8 mouse cellular contexts compared by ENCODE assay signal in genomic region chr15:99393386-99394252, GRCm38 (mm10). TPM values are rescaled to one million over a fixed set of nuclear protein-coding genes. Genes with fewer than 3 reads are reported as not detected.
DNase-seq lines count a peak whose midpoint lies in the region; ATAC-seq and TF ChIP-seq lines count a peak whose summit lies in the region.

No protein-coding gene starts in this region.

- peaks cover 6% of the 10 kb centered on the region for H3K79me2 ChIP-seq in heart, adult 2 months (replicated peaks; ENCODE audit: control insufficient read depth, insufficient read depth, low read length)

- H3K27me3 ChIP-seq in heart, adult 2 months (ENCODE audit: control insufficient read depth, insufficient read depth, low read length) = no peaks in the 10 kb centered on the region
- no peaks in the 10 kb centered on the region for H3K27me3 ChIP-seq in lung, embryonic 15.5 days

- intact Hi-C loops in left cerebral cortex, adult 2 months (cut with DNase I) = no loop called here
- intact Hi-C loops in left cerebral cortex, postnatal 36 days (cut with DNase I) = no loop called here
- intact Hi-C loops in heart, adult 2 months (cut with DNase I) = no loop called here

- H3K9me3 ChIP-seq in lung, embryonic 15.5 days = no peaks in the 10 kb centered on the region

- H3K27ac ChIP-seq in left cerebral cortex, adult 2 months = peak overlapping the region; percentile 95
- H3K27ac ChIP-seq in heart, adult 2 months = peak overlapping the region; percentile 98
- H3K27ac ChIP-seq in lung, embryonic 15.5 days = peak overlapping the region; percentile 95
- H3K27ac ChIP-seq in olfactory bulb, adult 2 months (ENCODE audit: insufficient read depth, low read depth, low read length) = peak overlapping the region; percentile 85

- H3K4me3 ChIP-seq in left cerebral cortex, adult 2 months = peak overlapping the region; percentile 87
- peak overlapping the region; percentile 93 for H3K4me3 ChIP-seq in heart, adult 2 months
- H3K4me3 ChIP-seq in lung, embryonic 15.5 days = peak overlapping the region; percentile 73
- peak overlapping the region; percentile 90 for H3K4me3 ChIP-seq in olfactory bulb, adult 2 months (ENCODE audit: insufficient read depth, low read depth, low read length)

- peak overlapping the region; percentile 85 for H3K4me2 ChIP-seq in lung, embryonic 15.5 days

- TF ChIP-seq POLR2A in heart, adult 2 months (IDR thresholded peaks at IDR 0.05; ENCODE audit: insufficient read depth, low read depth, low read length) = no peak
- TF ChIP-seq POLR2A in olfactory bulb, adult 2 months (IDR thresholded peaks at IDR 0.05; ENCODE audit: insufficient read depth, low read depth, low read length) = no peak

- H3K9ac ChIP-seq in heart, adult 2 months (ENCODE audit: low read depth, low read length) = peak overlapping the region; percentile 79
- peak overlapping the region; percentile 74 for H3K9ac ChIP-seq in lung, embryonic 15.5 days

- TF ChIP-seq CTCF in left cerebral cortex, adult 2 months (IDR thresholded peaks at IDR 0.05) = no peak
- TF ChIP-seq CTCF in heart, adult 2 months (IDR thresholded peaks at IDR 0.05) = no peak
- no peak for TF ChIP-seq CTCF in olfactory bulb, adult 2 months (IDR thresholded peaks at IDR 0.05; ENCODE audit: insufficient read depth, low read depth, low read length)

- no peak for DNase-seq in left cerebral cortex, adult 2 months (ENCODE audit: extremely low spot score in 1 of 2, low spot score in 2 of 2)
- DNase-seq in left cerebral cortex, postnatal 36 days (ENCODE audit: low spot score in 2 of 2) = no peak
- peak; percentile 66 for DNase-seq in c-Kit-positive CD71-positive TER-119-positive erythroid progenitor cells, embryonic 14.5 days (ENCODE audit: low spot score)
- DNase-seq in heart, adult 2 months = peak in 1 of 2 experiments; percentile 79
- DNase-seq in kidney, adult 8-10 months = peak; percentile 90 to 94
- no peak for DNase-seq in right cerebral cortex, postnatal 4 days

- no peak for TF ChIP-seq EP300 in heart, adult 2 months (IDR thresholded peaks at IDR 0.05; ENCODE audit: insufficient read depth, low read depth, low read length)

- H3K36me3 ChIP-seq in heart, adult 2 months (ENCODE audit: control insufficient read depth, insufficient read depth, low read length) = peaks cover 11% of the 10 kb centered on the region
- H3K36me3 ChIP-seq in lung, embryonic 15.5 days = no peaks in the 10 kb centered on the region

- WGBS in heart, adult 2 months = under 1% methylated on average over 24 of the region's 24 CpGs
- 3% methylated on average over 24 of the region's 24 CpGs for WGBS in lung, embryonic 15.5 days
- WGBS in olfactory bulb, adult 2 months = 3% methylated on average over 24 of the region's 24 CpGs

- H3K4me1 ChIP-seq in heart, adult 2 months (ENCODE audit: control insufficient read depth, insufficient read depth, low read length) = peaks cover 22% of the 10 kb centered on the region
- H3K4me1 ChIP-seq in lung, embryonic 15.5 days = peaks cover 50% of the 10 kb centered on the region
- H3K4me1 ChIP-seq in olfactory bulb, adult 2 months (ENCODE audit: control insufficient read depth, insufficient read depth, low read length) = peaks cover 16% of the 10 kb centered on the region

- peak; percentile 55 for ATAC-seq in lung, embryonic 15.5 days (ENCODE audit: borderline replicate concordance, extremely low read depth, low FRiP score, low TSS enrichment)

RNA-seq across cellular contexts. Expression of gene Tmbim6, which starts 0.9 kb away (rescaled TPM):
- 100 to 1,000 TPM; 332 to 333 TPM for total RNA-seq in left cerebral cortex, adult 2 months (2021)
- total RNA-seq in left cerebral cortex, postnatal 36 days (2021) = 100 to 1,000 TPM; 319 to 339 TPM
- total RNA-seq in heart, adult 2 months (2021) = 100 to 1,000 TPM; 207 to 253 TPM
- polyA plus RNA-seq in heart, adult 2 months (2012; rRNA removed) = 334 and 409 TPM in 2 replicates
- 382 and 427 TPM in 2 replicates for polyA plus RNA-seq in lung, embryonic 15.5 days (2015; fragmentation: Nextera tagmentation; extraction: Ambion mirVana)
- polyA plus RNA-seq in olfactory bulb, adult 2 months (2012; ENCODE audit: insufficient read depth, insufficient read length, low replicate concordance, missing spikeins) = 839 TPM in 1 of 2 replicates, not detected in the other

RNA-seq across cellular contexts. Expression of gene Fmnl3, which starts 23.3 kb away (rescaled TPM):
- total RNA-seq in left cerebral cortex, adult 2 months (2021) = 10 to 100 TPM in 1 of 2 experiments, 1 to 10 TPM in 1; 10.0 to 11.4 TPM
- 10 to 100 TPM; 10.6 to 10.8 TPM for total RNA-seq in left cerebral cortex, postnatal 36 days (2021)
- 10 to 100 TPM; 14.6 to 18.1 TPM for total RNA-seq in heart, adult 2 months (2021)
- polyA plus RNA-seq in heart, adult 2 months (2012; rRNA removed) = 18.6 and 29.3 TPM in 2 replicates
- 34.5 and 34.9 TPM in 2 replicates for polyA plus RNA-seq in lung, embryonic 15.5 days (2015; fragmentation: Nextera tagmentation; extraction: Ambion mirVana)
- not detected in 2 replicates for polyA plus RNA-seq in olfactory bulb, adult 2 months (2012; ENCODE audit: insufficient read depth, insufficient read length, low replicate concordance, missing spikeins)

Comparison
In these comparisons a context has a peak if more than half of its experiments do, and no peak if none do; other contexts are left out.
1. DNase-seq: peak in c-Kit-positive CD71-positive TER-119-positive erythroid progenitor cells, embryonic 14.5 days (single experiment) and kidney, adult 8-10 months (2 of 2); none in left cerebral cortex, adult 2 months (0 of 2), left cerebral cortex, postnatal 36 days (0 of 2) and right cerebral cortex, postnatal 4 days (single experiment).
2. Peak in every context shown above with its lines, with median percentiles within 50 percentile points of each other: H3K27ac ChIP-seq and H3K4me3 ChIP-seq.